Mouse (Mus musculus) olfactory bulb, adult 2 months (tissue): ENCODE measurements at regions not wholly inside any gene's neighbourhood (a gene's known extent, or its start where the extent isn't known, plus 50 kb on each side); places are given as distances from the start of the nearest gene placed in this dataset.

Experiments
- CTCF ChIP-seq: fragments of 200-500 bp; IDR thresholded peaks from 2 replicates; pipeline ENCODE4 v1.5.1; 2012; ENCODE audit warnings: low read depth, mild to moderate bottlenecking, low read length, moderate library complexity; ENCODE audit not compliant: insufficient read depth
- POLR2A ChIP-seq: fragments of 200-500 bp; IDR thresholded peaks from 2 replicates; pipeline ENCODE4 v1.6.1; 2012; ENCODE audit warnings: mild to moderate bottlenecking, low read depth, low read length, moderate library complexity; ENCODE audit not compliant: insufficient read depth

DNA sequence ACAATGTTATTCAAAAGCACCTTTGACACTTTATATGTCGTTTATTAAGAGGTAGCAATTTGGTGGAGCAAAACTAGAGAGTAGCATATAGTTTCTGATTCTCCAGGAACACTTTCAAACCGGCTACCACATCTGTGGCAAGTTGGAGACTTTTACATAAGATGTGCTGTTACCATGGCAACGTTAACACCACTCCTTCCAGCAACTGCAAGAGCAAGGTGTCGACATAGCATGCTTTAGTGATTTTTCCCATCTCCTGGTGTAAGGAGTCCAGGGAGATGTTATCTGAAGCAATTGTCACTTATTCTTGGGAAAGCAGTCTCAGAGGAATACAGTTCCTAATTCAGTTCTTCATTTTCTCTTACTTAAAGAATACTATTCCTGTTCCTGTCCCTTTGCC is 516.5 kb upstream of the Nox3 start:
- TF ChIP-seq POLR2A (no peak), CTCF (no peak)
